Comparison of ENCODE assay signal across 8 mouse cellular contexts in genomic region chr7:126861429-126862130, GRCm38 (mm10). TPM values are rescaled to one million over a fixed set of nuclear protein-coding genes. Genes with fewer than 3 reads are reported as not detected.
DNase-seq lines count a peak whose midpoint lies in the region; ATAC-seq lines count a peak whose summit lies in the region.

Gene Hirip3 (plus strand): TSS chr7:126861972.

- no peaks in the 10 kb centered on the region for H3K27me3 ChIP-seq in heart, embryonic 14.5 days (ENCODE audit: control insufficient read depth, insufficient read depth, low read length)
- no peaks in the 10 kb centered on the region for H3K27me3 ChIP-seq in liver, embryonic 13.5 days
- H3K27me3 ChIP-seq in stomach, embryonic 16.5 days (ENCODE audit: control insufficient read depth, insufficient read depth, low read length), result no peaks in the 10 kb centered on the region

- DNase-seq in CD4-positive, CD25-positive, alpha-beta regulatory T cell, adult 2 months (ENCODE audit: low read depth, low spot score), result peak; percentile 94
- DNase-seq in fibroblast of lung, adult 2 months (ENCODE audit: low read depth), result peak; percentile 83
- DNase-seq in kidney, postnatal 14 days, result peak; percentile 96
- peak; percentile 94 for DNase-seq in liver, embryonic 13.5 days
- peak; percentile 94 for DNase-seq in neural tube, embryonic 10.5 days (ENCODE audit: extremely low spot score, low spot score)

- H3K4me2 ChIP-seq in heart, embryonic 14.5 days (ENCODE audit: low read length), result peak within 1 kb of the TSS; percentile 77
- peak within 1 kb of the TSS; percentile 94 for H3K4me2 ChIP-seq in liver, embryonic 13.5 days
- H3K4me2 ChIP-seq in stomach, embryonic 16.5 days (ENCODE audit: low read depth, low read length), result peak within 1 kb of the TSS; percentile 88

- peak within 1 kb of the TSS; percentile 96 for H3K4me3 ChIP-seq in brown adipose tissue, adult 24 weeks (ENCODE audit: insufficient read depth, low read depth, low read length)
- H3K4me3 ChIP-seq in heart, embryonic 14.5 days (ENCODE audit: control insufficient read depth in 1 of 2, insufficient read depth in 1 of 2, low read depth in 1 of 2, low read length in 2 of 2), result peak within 1 kb of the TSS; percentile 64 to 89
- peak within 1 kb of the TSS; percentile 77 for H3K4me3 ChIP-seq in liver, embryonic 13.5 days (replicated peaks)
- peak within 1 kb of the TSS; percentile 73 for H3K4me3 ChIP-seq in stomach, embryonic 16.5 days (replicated peaks; ENCODE audit: low read length)

- peak; percentile 91 for ATAC-seq in heart, embryonic 14.5 days (ENCODE audit: insufficient number of reproducible peaks, insufficient read depth, low FRiP score, low read depth)
- ATAC-seq in liver, embryonic 13.5 days (ENCODE audit: low read depth), result peak; percentile 93
- ATAC-seq in stomach, embryonic 16.5 days (ENCODE audit: insufficient read depth, low FRiP score), result peak; percentile 92

- H3K36me3 ChIP-seq in heart, embryonic 14.5 days (ENCODE audit: control insufficient read depth, insufficient read depth, low read length), result peaks cover 68% of the 10 kb centered on the region
- H3K36me3 ChIP-seq in liver, embryonic 13.5 days, result peaks cover 68% of the 10 kb centered on the region
- peaks cover 5% of the 10 kb centered on the region; the same call in 1 of the 2 replicates for H3K36me3 ChIP-seq in stomach, embryonic 16.5 days (ENCODE audit: control insufficient read depth, insufficient read depth, low read length)

- WGBS in heart, embryonic 14.5 days, result 2% methylated on average over 42 of the region's 42 CpGs
- 1% methylated on average over 42 of the region's 42 CpGs for WGBS in liver, embryonic 13.5 days (ENCODE audit: insufficient replicate concordance)
- WGBS in stomach, embryonic 16.5 days, result 1% methylated on average over 42 of the region's 42 CpGs

- H3K9ac ChIP-seq in heart, embryonic 14.5 days (ENCODE audit: low read length), result peak within 1 kb of the TSS; percentile 83
- peak within 1 kb of the TSS; percentile 88 for H3K9ac ChIP-seq in liver, embryonic 13.5 days
- peak within 1 kb of the TSS; percentile 84 for H3K9ac ChIP-seq in stomach, embryonic 16.5 days (ENCODE audit: low read length)

- H3K4me1 ChIP-seq in brown adipose tissue, adult 24 weeks (ENCODE audit: control insufficient read depth, insufficient read depth, insufficient read length, low read length), result peaks cover 4% of the 10 kb centered on the region; the same call in 1 of the 2 replicates
- H3K4me1 ChIP-seq in heart, embryonic 14.5 days (ENCODE audit: control insufficient read depth in 2 of 2, insufficient read depth in 2 of 2, low read length in 2 of 2), result peaks cover 11 to 20% of the 10 kb centered on the region in 2 experiments
- peaks cover 45% of the 10 kb centered on the region for H3K4me1 ChIP-seq in liver, embryonic 13.5 days (replicated peaks)
- H3K4me1 ChIP-seq in stomach, embryonic 16.5 days (ENCODE audit: control insufficient read depth, insufficient read depth, low read length), result peaks cover 29% of the 10 kb centered on the region

- H3K27ac ChIP-seq in brown adipose tissue, adult 24 weeks (replicated peaks; ENCODE audit: low read depth, low read length), result peak within 1 kb of the TSS; percentile 75
- peak within 1 kb of the TSS; percentile 74 to 82 for H3K27ac ChIP-seq in heart, embryonic 14.5 days (replicated peaks in 1 of 2; ENCODE audit: control insufficient read depth in 1 of 2, insufficient read depth in 1 of 2, low read depth in 2 of 2, low read length in 2 of 2)
- H3K27ac ChIP-seq in liver, embryonic 13.5 days, result peak within 1 kb of the TSS; percentile 79
- peak within 1 kb of the TSS; percentile 83 for H3K27ac ChIP-seq in stomach, embryonic 16.5 days (ENCODE audit: low read length)

- no peaks in the 10 kb centered on the region for H3K9me3 ChIP-seq in heart, embryonic 14.5 days (ENCODE audit: control insufficient read depth, low read length)
- no peaks in the 10 kb centered on the region for H3K9me3 ChIP-seq in liver, embryonic 13.5 days (replicated peaks)
- no peaks in the 10 kb centered on the region for H3K9me3 ChIP-seq in stomach, embryonic 16.5 days (replicated peaks; ENCODE audit: control insufficient read depth, low read length)

RNA-seq across cellular contexts. Expression of gene Hirip3, which starts in this region (rescaled TPM):
- polyA plus RNA-seq in brown adipose tissue, adult 24 weeks (2012; ENCODE audit: insufficient read depth, insufficient read length, missing spikeins), result 6.1 and 7.4 TPM in 2 replicates
- polyA plus RNA-seq in heart, embryonic 14.5 days (2014; fragmentation: Nextera tagmentation; extraction: Ambion mirVana), result 10.7 and 11.5 TPM in 2 replicates
- 17.8 and 18.9 TPM in 2 replicates for polyA plus RNA-seq in liver, embryonic 13.5 days (2015; fragmentation: Nextera tagmentation; extraction: Ambion mirVana)
- 22.9 and 24.4 TPM in 2 replicates for polyA plus RNA-seq in stomach, embryonic 16.5 days (2015; fragmentation: Nextera tagmentation; extraction: Ambion mirVana)

Comparison
In these comparisons a context has a peak if more than half of its experiments do, and no peak if none do; other contexts are left out.
1. Peak in every context shown above with its lines: DNase-seq, ATAC-seq, H3K4me3 ChIP-seq and H3K27ac ChIP-seq.